Mouse (Mus musculus) liver, embryonic 11.5 days (tissue): ENCODE data around the gene Speer4f1. TPM values are rescaled to one million over a fixed set of nuclear protein-coding genes. Genes with fewer than 3 reads are reported as not detected.
"Not testable (repeated sequence)": the region's sequence is repeated elsewhere in the genome, so short reads cannot be mapped to it uniquely, and the experiment has no call there.

ENCODE experiments used
- ATAC-seq: fragments of 200-750 bp; cut with Nextera tagmentation; replicated peaks from 2 replicates; pipeline ENCODE4 v1.8.0; 2017; ENCODE audit warnings: moderate number of reproducible peaks, mild to moderate bottlenecking, moderate TSS enrichment, moderate library complexity; ENCODE audit not compliant: low FRiP score
- DNase-seq: peaks from one replicate; pipeline ENCODE4 v3.0.0-alpha.2; 2017; ENCODE audit warnings: low spot score
- H3K27ac ChIP-seq: fragments of 300-500 bp; sonication (generic); 2 replicates; pipeline ENCODE4 v1.5.1; 2014; ENCODE audit warnings: mild to moderate bottlenecking, low read depth, low read length, control low read depth
- H3K27me3 ChIP-seq: fragments of 300-500 bp; sonication (generic); replicated peaks from 2 replicates; pipeline ENCODE4 v1.6.1; 2014; ENCODE audit warnings: low read length, mixed read lengths; ENCODE audit not compliant: control insufficient read depth, insufficient read depth
- H3K36me3 ChIP-seq: fragments of 300-500 bp; sonication (generic); 2 replicates; pipeline ENCODE4 v1.6.1; 2014; ENCODE audit warnings: mild to moderate bottlenecking, low read length, moderate library complexity, mixed read lengths; ENCODE audit not compliant: control insufficient read depth, insufficient read depth
- H3K4me1 ChIP-seq: fragments of 300-500 bp; sonication (generic); replicated peaks from 2 replicates; pipeline ENCODE4 v1.6.1; 2014; ENCODE audit warnings: low read length, mixed read lengths; ENCODE audit not compliant: control insufficient read depth, insufficient read depth
- H3K4me2 ChIP-seq: fragments of 300-500 bp; sonication (generic); 2 replicates; pipeline ENCODE4 v1.6.1; 2014; ENCODE audit warnings: mild to moderate bottlenecking, control low read depth, moderate library complexity
- H3K4me3 ChIP-seq: fragments of 300-500 bp; sonication (generic); 2 replicates; pipeline ENCODE4 v1.5.1; 2014; ENCODE audit warnings: low read depth, low read length, control low read depth
- H3K9ac ChIP-seq: fragments of 300-500 bp; sonication (generic); 2 replicates; pipeline ENCODE4 v1.6.1; 2014; ENCODE audit warnings: low read depth, low read length, control low read depth
- H3K9me3 ChIP-seq: fragments of 300-500 bp; sonication (generic); 2 replicates; pipeline ENCODE4 v1.6.1; 2016; ENCODE audit warnings: low read length, inconsistent platforms, mixed read lengths; ENCODE audit not compliant: control insufficient read depth
- WGBS: fragments of 180-500 bp; shearing (Covaris S2); extraction: QIAGEN DNeasy Blood & Tissue Kit; methylation state at CpG from one replicate; pipeline ENCODE4 v1.1.7; 2014; 5-methylcytosine and 5-hydroxymethylcytosine counted together
- polyA plus RNA-seq: library from polyadenylated mRNA; unstranded; fragments of >200 nt; fragmentation: Nextera tagmentation; extraction: Ambion mirVana; gene quantifications from 2 replicates; pipeline ENCODE4 v1.2.1, GENCODE M21; 2014

Speer4f1 gene
- not detected in 2 replicates for polyA plus RNA-seq

DNA sequence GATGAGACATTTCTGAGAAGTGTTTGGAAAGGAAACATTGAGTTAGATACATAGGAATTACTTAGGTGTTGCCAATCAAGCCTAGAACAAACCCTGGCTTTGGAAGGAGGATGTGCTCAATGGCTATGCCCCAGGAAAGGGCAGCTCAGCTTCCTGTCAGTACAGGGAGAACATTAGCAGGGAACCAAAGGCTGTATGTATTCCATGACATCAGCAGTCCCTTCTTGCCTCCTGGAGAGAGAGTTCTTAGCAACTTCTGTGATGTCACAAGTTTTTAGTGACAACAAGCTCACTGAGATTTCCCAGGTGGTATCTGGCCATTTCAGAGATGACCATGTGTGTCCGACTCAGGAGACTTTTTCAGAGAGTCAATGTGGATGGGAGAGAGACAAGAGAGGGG lies at the start of gene Speer4f1:
Gene Speer4f1 (plus strand): TSS at position 301 of the 400 bp plus-strand sequence.
- H3K27ac ChIP-seq, H3K9me3 ChIP-seq, H3K4me1 ChIP-seq, H3K4me2 ChIP-seq, H3K27me3 ChIP-seq, H3K36me3 ChIP-seq, DNase-seq, H3K4me3 ChIP-seq, ATAC-seq, H3K9ac ChIP-seq: not testable (repeated sequence)
- 63% methylated on average over 1 of the region's 1 CpGs for WGBS

DNA sequence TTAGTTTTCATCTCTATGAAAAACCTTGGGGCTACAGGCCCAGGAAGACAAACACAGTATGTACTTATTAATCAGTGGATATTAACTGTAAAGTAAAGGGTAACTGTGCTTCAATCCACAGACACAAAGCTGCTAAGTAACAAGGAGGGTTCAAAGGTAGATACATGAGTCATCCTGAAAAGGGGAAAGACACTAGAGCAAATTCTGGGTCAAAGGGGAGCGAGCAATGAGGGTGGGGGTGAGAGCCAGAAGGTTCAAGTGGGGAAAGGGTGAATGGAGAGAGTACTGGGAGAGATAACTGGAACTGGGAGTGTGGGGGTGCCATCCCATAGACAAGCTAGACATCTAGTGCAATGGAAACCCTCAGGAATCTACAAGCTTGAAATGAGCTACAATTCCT lies 49.0 kb upstream of the Speer4f1 start:
- Histone ChIP-seq H3K4me3 (no peak overlapping the region), H3K36me3 (no peaks in the 10 kb centered on the region), H3K9ac (no peak overlapping the region), H3K9me3 (no peaks in the 10 kb centered on the region), H3K27ac (no peak overlapping the region), H3K27me3 (no peaks in the 10 kb centered on the region), H3K4me2 (no peak overlapping the region), H3K4me1 (no peaks in the 10 kb centered on the region)
- DNase-seq: no peak
- WGBS: 59% methylated on average over 1 of the region's 1 CpGs
- no peak for ATAC-seq

DNA sequence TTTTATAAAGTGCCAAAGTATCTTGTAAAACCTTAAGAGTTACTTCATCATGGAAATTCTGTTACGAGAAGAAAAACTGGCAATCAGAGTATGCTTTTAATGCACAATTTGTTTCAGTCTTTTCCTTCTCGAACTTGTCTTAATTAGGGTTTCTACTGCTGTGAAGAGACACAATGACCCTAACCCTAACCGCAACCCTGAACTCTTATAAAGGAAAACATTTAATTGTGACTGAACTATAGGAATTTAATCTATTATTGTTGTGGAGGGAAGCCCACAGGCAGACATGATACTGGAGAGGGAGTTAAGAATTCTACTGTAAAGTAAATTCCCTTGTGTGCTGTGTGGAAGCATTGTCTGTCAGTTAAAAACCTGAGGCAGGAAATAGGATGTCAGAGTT lies 41.2 kb upstream of the Speer4f1 start:
- no peak for ATAC-seq
- no peaks in the 10 kb centered on the region for H3K4me1 ChIP-seq
- DNase-seq: no peak
- no peaks in the 10 kb centered on the region for H3K27me3 ChIP-seq
- H3K4me2 ChIP-seq: no peak overlapping the region
- no peak overlapping the region for H3K9ac ChIP-seq
- H3K9me3 ChIP-seq: no peaks in the 10 kb centered on the region
- no peaks in the 10 kb centered on the region for H3K36me3 ChIP-seq
- 83% methylated on average over 3 of the region's 3 CpGs for WGBS
- no peak overlapping the region for H3K4me3 ChIP-seq
- H3K27ac ChIP-seq: no peak overlapping the region

DNA sequence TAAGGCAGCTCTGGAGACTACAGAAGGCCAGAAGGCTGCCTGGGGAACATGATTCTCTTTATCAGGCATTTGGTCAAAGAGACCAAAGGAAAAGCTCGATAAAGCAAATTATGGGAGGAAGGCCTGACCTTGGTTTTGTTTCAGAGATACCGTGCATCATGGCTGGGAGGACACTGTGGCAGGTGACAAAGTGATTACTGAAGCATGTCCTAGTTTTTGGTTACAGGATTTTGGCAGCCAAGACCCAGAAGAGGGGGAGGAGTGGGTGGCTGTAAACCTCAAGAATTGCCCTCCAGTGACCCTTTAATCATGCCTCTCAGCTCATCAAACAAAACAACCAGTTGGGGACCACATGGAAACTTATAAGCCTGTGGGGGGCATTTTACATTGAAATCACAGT lies 39.7 kb upstream of the Speer4f1 start:
- 52% methylated on average over 2 of the region's 2 CpGs for WGBS
- no peaks in the 10 kb centered on the region for H3K9me3 ChIP-seq
- no peaks in the 10 kb centered on the region for H3K36me3 ChIP-seq
- DNase-seq (no peak), ATAC-seq (no peak)
- H3K4me2 ChIP-seq: no peak overlapping the region
- H3K4me3 ChIP-seq: no peak overlapping the region
- H3K4me1 ChIP-seq: no peaks in the 10 kb centered on the region
- H3K27ac ChIP-seq: no peak overlapping the region
- no peaks in the 10 kb centered on the region for H3K27me3 ChIP-seq
- no peak overlapping the region for H3K9ac ChIP-seq

DNA sequence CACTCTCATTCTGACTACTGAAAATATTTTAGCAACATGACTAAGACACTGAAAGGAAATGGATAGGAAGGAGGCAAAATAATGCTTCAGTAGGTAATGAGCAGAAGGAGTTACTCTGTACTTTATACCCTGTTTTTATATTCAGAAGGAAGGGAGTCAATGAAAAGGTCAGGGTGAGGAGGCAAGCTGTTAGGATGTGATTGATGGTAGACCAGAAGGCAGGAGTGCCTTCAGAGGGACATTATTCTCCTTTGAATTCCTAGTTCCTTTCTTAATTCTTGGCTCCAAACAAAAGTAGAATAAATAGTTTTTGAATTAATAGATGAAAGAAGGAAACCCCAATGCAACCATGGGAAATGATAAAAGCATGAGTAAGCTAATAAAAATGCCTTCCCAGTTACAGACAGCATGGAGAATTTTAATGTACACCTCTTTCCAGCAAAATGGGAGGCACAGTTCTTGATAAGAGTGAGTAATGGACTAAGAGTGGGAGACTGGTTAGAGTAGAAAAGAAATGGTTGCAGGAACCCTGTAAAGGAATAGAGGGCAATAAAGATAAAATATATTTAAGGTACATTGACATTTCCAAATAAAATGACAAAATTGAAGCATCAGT lies 36.3 kb upstream of the Speer4f1 start:
- no peak for ATAC-seq
- H3K4me1 ChIP-seq: no peaks in the 10 kb centered on the region
- DNase-seq: no peak
- no peak overlapping the region for H3K27ac ChIP-seq
- no peaks in the 10 kb centered on the region for H3K9me3 ChIP-seq
- no peak overlapping the region for H3K4me3 ChIP-seq
- no peaks in the 10 kb centered on the region for H3K36me3 ChIP-seq
- no peak overlapping the region for H3K9ac ChIP-seq
- no peak overlapping the region for H3K4me2 ChIP-seq
- no peaks in the 10 kb centered on the region for H3K27me3 ChIP-seq

DNA sequence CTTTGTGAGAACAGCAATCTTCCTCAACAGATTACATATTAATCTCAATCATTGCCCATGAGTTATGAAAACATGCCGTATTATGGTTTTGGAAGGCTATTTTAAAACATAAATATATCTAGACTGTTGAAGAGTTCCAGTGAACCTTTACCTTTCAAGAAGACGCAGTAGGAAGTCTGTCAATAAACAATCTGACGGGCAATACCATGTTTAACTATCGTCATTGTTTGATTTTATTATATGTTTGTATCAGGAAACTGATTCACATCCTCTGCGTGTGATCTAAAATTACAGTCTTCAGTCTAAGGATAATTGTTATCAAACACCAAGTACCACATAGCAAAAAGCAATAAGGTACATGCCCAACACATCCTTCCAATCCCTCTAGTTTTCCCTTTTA lies 21.8 kb upstream of the Speer4f1 start:
- Histone ChIP-seq H3K9ac (no peak overlapping the region), H3K4me1 (no peaks in the 10 kb centered on the region), H3K4me3 (no peak overlapping the region), H3K27ac (no peak overlapping the region), H3K9me3 (no peaks in the 10 kb centered on the region), H3K27me3 (no peaks in the 10 kb centered on the region), H3K4me2 (no peak overlapping the region), H3K36me3 (no peaks in the 10 kb centered on the region)
- DNase-seq (no peak), ATAC-seq (no peak)
- WGBS: 82% methylated on average over 5 of the region's 5 CpGs

DNA sequence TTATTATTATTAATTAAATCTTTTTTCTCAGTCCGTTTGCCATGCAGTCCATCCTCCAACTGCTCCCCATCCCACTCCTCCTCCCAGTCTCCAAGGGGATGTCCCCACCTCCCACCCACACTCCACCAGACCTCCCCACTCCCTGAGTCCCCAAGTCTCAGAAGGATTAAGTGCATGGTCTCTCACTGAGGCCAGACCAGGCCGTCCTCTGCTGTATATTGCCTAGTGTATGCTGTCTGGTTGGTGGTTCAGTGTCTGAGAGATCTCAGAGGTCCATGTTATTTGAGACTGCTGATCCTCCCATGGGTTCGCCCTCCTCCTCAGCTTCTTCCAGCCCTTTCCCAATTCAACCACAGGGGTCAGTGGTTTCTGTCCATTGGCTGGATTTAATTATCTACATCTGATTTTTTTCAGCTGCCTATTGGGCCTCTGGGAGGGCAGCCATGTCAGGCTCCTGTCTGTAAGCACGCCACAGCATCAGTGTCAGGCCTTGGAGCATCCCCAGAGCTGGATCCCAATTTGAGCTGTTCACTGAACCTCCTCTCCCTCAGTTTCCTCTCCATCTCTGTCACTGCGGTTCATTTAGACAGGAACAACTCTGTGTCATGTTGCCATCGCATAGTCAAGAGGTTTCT lies 20.8 kb upstream of the Speer4f1 start:
- no peak overlapping the region for H3K9ac ChIP-seq
- H3K4me2 ChIP-seq: no peak overlapping the region
- ATAC-seq (no peak), DNase-seq (no peak)
- H3K27ac ChIP-seq: no peak overlapping the region
- no peaks in the 10 kb centered on the region for H3K36me3 ChIP-seq
- no peaks in the 10 kb centered on the region for H3K27me3 ChIP-seq
- WGBS: 77% methylated on average over 6 of the region's 6 CpGs
- H3K9me3 ChIP-seq: no peaks in the 10 kb centered on the region
- H3K4me1 ChIP-seq: no peaks in the 10 kb centered on the region
- no peak overlapping the region for H3K4me3 ChIP-seq

DNA sequence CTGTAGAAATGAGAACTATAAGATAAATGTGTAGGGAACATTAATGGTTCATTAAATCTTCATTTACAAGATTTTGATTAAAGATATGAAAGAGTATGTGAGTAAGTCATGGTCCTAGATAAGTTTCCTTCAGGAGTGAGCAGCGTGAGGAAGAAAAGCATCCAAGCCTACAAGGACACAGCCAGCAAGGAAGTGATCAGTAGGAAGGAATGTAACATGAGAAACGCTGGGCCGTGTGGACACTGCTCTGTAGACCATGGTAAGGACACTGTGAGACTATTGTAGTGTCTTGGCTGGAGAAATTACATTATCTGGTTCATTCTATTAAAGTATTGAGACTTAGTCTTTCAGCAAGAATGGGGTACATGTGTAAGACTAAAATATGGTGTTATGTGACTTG lies 19.2 kb upstream of the Speer4f1 start:
- 71% methylated on average over 3 of the region's 3 CpGs for WGBS
- H3K9ac ChIP-seq: no peak overlapping the region
- H3K9me3 ChIP-seq: no peaks in the 10 kb centered on the region
- H3K4me2 ChIP-seq: no peak overlapping the region
- no peaks in the 10 kb centered on the region for H3K27me3 ChIP-seq
- H3K36me3 ChIP-seq: no peaks in the 10 kb centered on the region
- H3K4me1 ChIP-seq: no peaks in the 10 kb centered on the region
- ATAC-seq: no peak
- no peak for DNase-seq
- H3K4me3 ChIP-seq: no peak overlapping the region
- H3K27ac ChIP-seq: no peak overlapping the region

DNA sequence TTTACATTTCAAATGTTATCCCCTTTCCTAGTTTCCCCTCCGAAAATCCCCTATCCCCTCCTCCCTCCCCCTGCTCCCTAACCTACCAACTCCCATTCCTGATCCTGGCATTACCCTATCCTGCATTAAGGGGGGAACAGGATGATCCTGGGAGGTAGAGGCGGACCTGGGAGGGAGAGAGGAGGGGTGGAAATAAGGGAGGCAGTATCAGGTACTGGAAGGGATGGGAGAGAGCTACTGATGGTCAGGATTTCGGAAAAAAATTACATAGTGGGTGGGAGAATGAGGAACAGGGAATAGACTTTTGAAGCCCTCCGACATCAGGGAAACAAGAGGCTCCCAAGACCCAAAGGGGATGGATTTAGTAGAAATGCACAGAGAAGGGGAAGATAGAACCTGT lies 7.8 kb upstream of the Speer4f1 start:
- H3K4me1 ChIP-seq, DNase-seq, H3K27ac ChIP-seq, ATAC-seq, H3K4me2 ChIP-seq, H3K9ac ChIP-seq, H3K36me3 ChIP-seq, H3K4me3 ChIP-seq, H3K9me3 ChIP-seq, H3K27me3 ChIP-seq: not testable (repeated sequence)
- 61% methylated on average over 4 of the region's 4 CpGs for WGBS
